Mouse (Mus musculus) spleen, adult 2 months (tissue): Measurements from ENCODE around the gene Ppp1r8.

Experiments used
- CTCF ChIP-seq: fragments of 200-500 bp; IDR thresholded peaks from 2 replicates; pipeline ENCODE4 v1.5.1; 2011; ENCODE audit warnings: mild to moderate bottlenecking, inconsistent platforms; ENCODE audit not compliant: insufficient read depth, insufficient read length, insufficient replicate concordance; ENCODE audit errors: extremely low read depth
- POLR2A ChIP-seq: fragments of 200-500 bp; IDR thresholded peaks from 2 replicates; pipeline ENCODE4 v1.6.1; 2011; ENCODE audit warnings: low read depth, low read length, inconsistent platforms

- TF ChIP-seq POLR2A (no peak), CTCF (no peak)
Observed at GRCm38 (mm10) chr4:132794028-132794427, 48.9 kb downstream of the Ppp1r8 start.
